ENCODE assay signal across 21 mouse cellular contexts in the genomic region with DNA sequence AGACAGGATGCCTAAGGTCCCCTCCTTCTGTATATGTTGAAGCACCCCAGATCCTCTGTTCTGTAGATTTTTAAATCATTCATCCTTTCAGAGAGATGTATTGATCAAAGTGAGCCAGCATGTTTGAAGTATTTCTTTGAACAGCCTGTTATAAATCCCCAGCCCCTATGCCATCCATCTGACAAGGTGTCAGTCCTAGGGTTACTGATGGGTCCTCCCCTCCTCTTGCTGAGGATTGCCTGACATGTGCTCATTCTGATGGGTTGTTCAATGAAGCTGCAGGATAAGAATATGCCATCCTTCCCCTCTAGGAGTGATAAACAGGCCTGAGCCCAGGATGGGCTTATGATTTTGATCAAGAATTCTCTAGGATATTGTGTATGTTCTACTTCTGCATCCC.
A peak's percentile ranks its signal among the peaks of the same experiment; 100 is the strongest.
DNase-seq lines count a peak whose midpoint lies in the region; ATAC-seq and TF ChIP-seq lines count a peak whose summit lies in the region.
"Had no signal": no experiment of that assay in that cellular context is flagged by ENCODE, and none has a peak within 500 bp of the region (broad histone marks: within the 10 kb centered on the region; RNA-seq: fewer than 3 reads in every experiment).

No protein-coding gene starts in this region.

- TF ChIP-seq POLR2A in heart, adult 2 months (IDR thresholded peaks at IDR 0.05; ENCODE audit: insufficient read depth, low read depth, low read length) = no peak

- H3K4me1 ChIP-seq in heart, adult 2 months (ENCODE audit: control insufficient read depth, insufficient read depth, low read length) = no peaks in the 10 kb centered on the region
- no peaks in the 10 kb centered on the region for H3K4me1 ChIP-seq in midbrain, embryonic 15.5 days
- no peaks in the 10 kb centered on the region for H3K4me1 ChIP-seq in midbrain, embryonic 11.5 days (ENCODE audit: control insufficient read depth, insufficient read depth, low read length)
- H3K4me1 ChIP-seq in midbrain, embryonic 16.5 days (ENCODE audit: control insufficient read depth, insufficient read depth, low read length) = no peaks in the 10 kb centered on the region
- H3K4me1 ChIP-seq in midbrain, embryonic 13.5 days (replicated peaks) = no peaks in the 10 kb centered on the region
- H3K4me1 ChIP-seq in midbrain, postnatal 0 days (ENCODE audit: insufficient read depth, low read length) = no peaks in the 10 kb centered on the region
- no peaks in the 10 kb centered on the region for H3K4me1 ChIP-seq in midbrain, embryonic 14.5 days (ENCODE audit: control insufficient read depth, insufficient read depth, low read length)

- intact Hi-C loops in heart, adult 2 months (cut with DNase I) = no loop called here

- no peak overlapping the region for H3K4me2 ChIP-seq in midbrain, embryonic 15.5 days
- no peak overlapping the region for H3K4me2 ChIP-seq in midbrain, embryonic 11.5 days
- no peak overlapping the region for H3K4me2 ChIP-seq in midbrain, embryonic 16.5 days (ENCODE audit: low read length)
- no peak overlapping the region for H3K4me2 ChIP-seq in midbrain, embryonic 13.5 days (replicated peaks)
- no peak overlapping the region for H3K4me2 ChIP-seq in midbrain, postnatal 0 days (ENCODE audit: low read depth, low read length, poor library complexity, severe bottlenecking)
- no peak overlapping the region for H3K4me2 ChIP-seq in midbrain, embryonic 14.5 days (ENCODE audit: low read length)

- no peak for TF ChIP-seq CTCF in heart, adult 2 months (IDR thresholded peaks at IDR 0.05)
- no peak for TF ChIP-seq CTCF in midbrain, postnatal 0 days (IDR thresholded peaks at IDR 0.05)

- H3K4me3 ChIP-seq in heart, adult 2 months = no peak overlapping the region
- H3K4me3 ChIP-seq in midbrain, embryonic 15.5 days = no peak overlapping the region
- no peak overlapping the region for H3K4me3 ChIP-seq in midbrain, embryonic 11.5 days (ENCODE audit: low read depth, low read length)
- H3K4me3 ChIP-seq in midbrain, embryonic 16.5 days (ENCODE audit: low read depth, low read length) = no peak overlapping the region
- H3K4me3 ChIP-seq in midbrain, embryonic 13.5 days (replicated peaks) = no peak overlapping the region
- H3K4me3 ChIP-seq in midbrain, postnatal 0 days (ENCODE audit: low read depth, low read length) = no peak overlapping the region
- no peak overlapping the region for H3K4me3 ChIP-seq in midbrain, embryonic 14.5 days (replicated peaks; ENCODE audit: low read depth, low read length)

- no peaks in the 10 kb centered on the region for H3K36me3 ChIP-seq in heart, adult 2 months (ENCODE audit: control insufficient read depth, insufficient read depth, low read length)
- no peaks in the 10 kb centered on the region for H3K36me3 ChIP-seq in midbrain, embryonic 15.5 days (replicated peaks)
- H3K36me3 ChIP-seq in midbrain, embryonic 11.5 days (ENCODE audit: control insufficient read depth, insufficient read depth, low read length) = no peaks in the 10 kb centered on the region
- H3K36me3 ChIP-seq in midbrain, embryonic 16.5 days (ENCODE audit: control insufficient read depth, insufficient read depth, low read length) = no peaks in the 10 kb centered on the region
- H3K36me3 ChIP-seq in midbrain, embryonic 13.5 days = no peaks in the 10 kb centered on the region
- no peaks in the 10 kb centered on the region for H3K36me3 ChIP-seq in midbrain, postnatal 0 days (ENCODE audit: insufficient read depth, low read length)
- H3K36me3 ChIP-seq in midbrain, embryonic 14.5 days (ENCODE audit: control insufficient read depth, insufficient read depth, low read length) = no peaks in the 10 kb centered on the region
- H3K36me3 ChIP-seq: G1E had no signal

- H3K27ac ChIP-seq in heart, adult 2 months = no peak overlapping the region
- H3K27ac ChIP-seq in midbrain, embryonic 15.5 days = no peak overlapping the region
- H3K27ac ChIP-seq in midbrain, embryonic 11.5 days (ENCODE audit: low read depth, low read length) = no peak overlapping the region
- no peak overlapping the region for H3K27ac ChIP-seq in midbrain, embryonic 16.5 days (ENCODE audit: low read length)
- H3K27ac ChIP-seq in midbrain, embryonic 13.5 days = no peak overlapping the region
- no peak overlapping the region for H3K27ac ChIP-seq in midbrain, postnatal 0 days (ENCODE audit: low read depth, low read length)
- no peak overlapping the region for H3K27ac ChIP-seq in midbrain, embryonic 14.5 days (replicated peaks; ENCODE audit: low read depth, low read length)

- TF ChIP-seq EP300 in heart, adult 2 months (IDR thresholded peaks at IDR 0.05; ENCODE audit: insufficient read depth, low read depth, low read length) = no peak

- no peak overlapping the region for H3K9ac ChIP-seq in heart, adult 2 months (ENCODE audit: low read depth, low read length)
- no peak overlapping the region for H3K9ac ChIP-seq in midbrain, embryonic 15.5 days
- H3K9ac ChIP-seq in midbrain, embryonic 11.5 days (ENCODE audit: low read length) = no peak overlapping the region
- H3K9ac ChIP-seq in midbrain, embryonic 16.5 days (ENCODE audit: low read depth, low read length) = no peak overlapping the region
- H3K9ac ChIP-seq in midbrain, embryonic 13.5 days (replicated peaks) = no peak overlapping the region
- H3K9ac ChIP-seq in midbrain, postnatal 0 days (replicated peaks; ENCODE audit: low read length, poor library complexity, severe bottlenecking) = no peak overlapping the region
- H3K9ac ChIP-seq in midbrain, embryonic 14.5 days (replicated peaks; ENCODE audit: low read length) = no peak overlapping the region

- ATAC-seq in midbrain, embryonic 15.5 days (replicated peaks) = peak; percentile 66
- no peak for ATAC-seq in midbrain, embryonic 11.5 days (ENCODE audit: low FRiP score)
- peak; percentile 70 for ATAC-seq in midbrain, embryonic 16.5 days
- ATAC-seq in midbrain, embryonic 13.5 days = no peak
- peak; percentile 38; the same call in 1 of the 2 replicates for ATAC-seq in midbrain, postnatal 0 days (ENCODE audit: low FRiP score)
- no peak for ATAC-seq in midbrain, embryonic 14.5 days (ENCODE audit: low FRiP score, low TSS enrichment)
- ATAC-seq: activated CD4-positive, CD25-positive, alpha-beta regulatory T cell, adult 4 months; CD4-positive, CD25-positive, alpha-beta regulatory T cell, adult 4 months; Patski had no signal

- no peaks in the 10 kb centered on the region for H3K9me3 ChIP-seq in midbrain, embryonic 15.5 days
- H3K9me3 ChIP-seq in midbrain, embryonic 11.5 days (ENCODE audit: control insufficient read depth, low read length) = no peaks in the 10 kb centered on the region
- H3K9me3 ChIP-seq in midbrain, embryonic 16.5 days (replicated peaks; ENCODE audit: control insufficient read depth, low read length, poor library complexity, severe bottlenecking) = no peaks in the 10 kb centered on the region
- no peaks in the 10 kb centered on the region for H3K9me3 ChIP-seq in midbrain, embryonic 13.5 days
- H3K9me3 ChIP-seq in midbrain, postnatal 0 days (ENCODE audit: low read length) = no peaks in the 10 kb centered on the region
- H3K9me3 ChIP-seq in midbrain, embryonic 14.5 days (ENCODE audit: control insufficient read depth, low read length) = no peaks in the 10 kb centered on the region

- no peaks in the 10 kb centered on the region for H3K79me2 ChIP-seq in heart, adult 2 months (replicated peaks; ENCODE audit: control insufficient read depth, insufficient read depth, low read length)

- no peaks in the 10 kb centered on the region for H3K27me3 ChIP-seq in heart, adult 2 months (ENCODE audit: control insufficient read depth, insufficient read depth, low read length)
- no peaks in the 10 kb centered on the region for H3K27me3 ChIP-seq in midbrain, embryonic 15.5 days (replicated peaks)
- H3K27me3 ChIP-seq in midbrain, embryonic 11.5 days (ENCODE audit: control insufficient read depth, insufficient read depth, low read length) = no peaks in the 10 kb centered on the region
- H3K27me3 ChIP-seq in midbrain, embryonic 16.5 days (ENCODE audit: control insufficient read depth, insufficient read depth, low read depth, low read length) = no peaks in the 10 kb centered on the region
- H3K27me3 ChIP-seq in midbrain, embryonic 13.5 days = no peaks in the 10 kb centered on the region
- H3K27me3 ChIP-seq in midbrain, postnatal 0 days (ENCODE audit: insufficient read depth, low read length) = no peaks in the 10 kb centered on the region
- H3K27me3 ChIP-seq in midbrain, embryonic 14.5 days (ENCODE audit: control insufficient read depth, insufficient read depth, low read length) = no peaks in the 10 kb centered on the region
- H3K27me3 ChIP-seq: Patski had no signal

- DNase-seq in heart, adult 11 months = peak; percentile 37
- DNase-seq in heart, adult 2 months = no peak
- DNase-seq in midbrain, embryonic 11.5 days (ENCODE audit: low spot score, missing footprints) = no peak
- no peak for DNase-seq in midbrain, postnatal 0 days (ENCODE audit: low spot score)
- DNase-seq in midbrain, embryonic 14.5 days = no peak
- DNase-seq: adrenal gland, adult 2 months; adrenal gland, adult 8-10 months; adrenal gland, postnatal 10 days; adrenal gland, postnatal 14 days; adrenal gland, postnatal 25 days; adrenal gland, postnatal 36 days; B cell, adult 2 months; cerebellum, adult 11 months; cerebellum, adult 11-12 months had no signal

Comparison
In these comparisons a context has a peak if more than half of its experiments do, and no peak if none do; other contexts are left out.
1. ATAC-seq: peak in midbrain, embryonic 15.5 days (single experiment), midbrain, embryonic 16.5 days (single experiment) and midbrain, postnatal 0 days (single experiment); none in midbrain, embryonic 11.5 days (single experiment), midbrain, embryonic 13.5 days (single experiment) and midbrain, embryonic 14.5 days (single experiment).